Mouse (Mus musculus): ENCODE data around the gene Mrps25. TPM values are rescaled to one million over a fixed set of nuclear protein-coding genes. Genes with fewer than 3 reads are reported as not detected.

Mrps25 gene
- total RNA-seq (2022): 10 to 100 TPM; 44.6 to 59.2 (median 48.9) TPM

DNA sequence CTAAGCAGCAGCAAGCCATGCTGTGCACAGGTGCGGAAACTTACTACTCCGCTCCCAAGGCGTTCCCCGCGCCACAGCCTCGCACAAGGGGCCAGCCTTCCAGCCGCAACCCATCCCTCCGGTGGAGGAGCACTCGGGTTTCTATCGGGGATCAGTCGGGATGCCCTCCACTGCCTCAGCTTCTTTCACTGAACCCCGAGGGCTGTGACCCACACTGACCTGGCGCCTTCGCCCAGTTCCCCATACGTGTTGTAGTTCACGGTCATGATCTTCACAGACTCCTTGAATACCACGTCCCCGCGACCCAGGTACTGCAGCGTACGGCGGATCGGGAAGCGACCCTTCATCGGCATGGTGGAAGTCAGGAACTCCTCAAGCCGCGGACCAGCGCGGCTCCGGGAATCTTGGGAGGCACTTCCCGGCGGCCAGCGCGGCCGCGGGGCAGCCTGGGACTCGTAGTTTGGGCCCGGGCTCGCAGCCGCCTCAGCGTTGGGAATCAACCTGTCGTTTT lies at the start of gene Mrps25:
TSS of gene Mrps25 (minus strand) at position 413 of the 511 bp plus-strand sequence.
- DNase-seq (ENCODE audit: low spot score in 2 of 2): peak; percentile 52 to 62

DNA sequence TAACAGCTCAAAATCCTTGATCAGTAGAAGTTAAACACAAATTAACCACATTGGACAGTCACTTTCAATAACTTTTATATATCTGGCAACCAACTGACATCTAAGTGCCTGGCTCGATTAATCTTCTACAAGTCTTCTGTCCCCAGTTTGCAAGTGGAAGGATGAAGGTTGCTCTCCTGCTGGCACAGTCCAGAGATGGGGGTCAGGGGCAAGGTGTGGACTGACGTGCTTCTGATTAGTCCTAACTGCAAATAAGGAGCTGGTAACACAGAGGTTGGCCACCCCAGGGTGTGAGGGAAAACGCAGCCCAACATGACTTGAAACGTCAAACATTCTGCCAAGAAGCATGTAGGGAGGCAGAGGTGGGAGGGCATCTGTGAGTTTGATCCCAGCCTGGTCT lies 47.9 kb upstream of the Mrps25 start:
- no peak for DNase-seq (ENCODE audit: low spot score in 2 of 2)

DNA sequence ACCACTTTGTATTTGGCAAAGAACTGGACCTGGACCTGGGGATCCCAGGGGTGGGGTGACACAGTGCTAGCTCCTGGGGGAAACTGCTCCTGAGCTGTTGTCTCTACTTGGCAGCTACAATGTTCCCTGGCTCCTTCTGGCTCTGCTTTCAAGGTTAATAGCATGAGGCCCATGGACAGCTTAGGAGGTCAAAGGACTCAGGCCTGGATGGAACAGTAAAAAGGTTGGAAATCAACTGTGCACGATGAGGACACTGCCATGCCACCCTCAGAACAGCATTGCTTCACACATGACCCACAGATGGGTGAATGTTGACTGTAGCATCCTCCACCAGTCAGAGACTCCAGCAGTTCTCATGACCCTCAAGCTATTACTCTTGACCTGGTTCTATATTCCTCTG lies 47.5 kb upstream of the Mrps25 start:
- DNase-seq (ENCODE audit: low spot score in 2 of 2): no peak

DNA sequence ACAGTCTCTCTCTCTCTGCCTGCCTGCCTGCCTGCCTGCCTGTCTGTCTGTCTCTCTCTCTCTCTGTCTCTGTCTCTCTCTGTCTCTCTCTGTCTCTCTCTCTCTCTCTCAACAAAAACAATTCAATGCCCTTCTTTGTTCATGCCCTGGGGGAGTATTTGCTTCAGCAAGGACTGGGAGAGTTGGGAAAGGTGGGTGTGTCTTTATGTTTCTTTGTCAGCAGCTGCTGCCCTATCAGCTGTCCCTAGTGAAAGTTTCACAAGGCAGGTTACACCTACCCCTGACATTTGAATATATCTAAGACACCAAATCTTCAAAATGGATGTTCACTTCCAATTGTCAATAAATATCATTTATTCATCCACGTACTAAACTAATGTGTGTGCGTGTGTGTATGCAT lies 45.8 kb upstream of the Mrps25 start:
- DNase-seq (ENCODE audit: low spot score in 2 of 2): no peak

DNA sequence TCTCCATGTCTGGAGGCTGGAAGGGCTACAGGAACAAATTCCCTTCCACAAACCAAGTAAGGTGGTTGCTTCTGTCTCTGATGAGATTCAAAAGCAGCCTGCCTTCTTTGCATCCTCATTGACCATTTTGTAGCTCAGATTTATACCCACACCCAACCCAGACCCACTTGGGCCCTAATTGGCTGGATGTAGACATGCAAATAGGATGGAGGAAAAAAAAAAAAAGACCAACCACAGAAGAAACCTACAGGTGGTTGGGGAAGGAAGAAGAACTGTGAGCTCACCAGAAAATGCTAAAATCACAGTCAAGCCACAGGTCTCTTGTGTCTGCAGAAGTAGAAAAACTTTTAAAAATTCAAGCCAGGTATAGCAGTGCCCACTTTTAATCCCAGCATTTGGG lies 45.3 kb upstream of the Mrps25 start:
- DNase-seq (ENCODE audit: low spot score in 2 of 2): no peak

DNA sequence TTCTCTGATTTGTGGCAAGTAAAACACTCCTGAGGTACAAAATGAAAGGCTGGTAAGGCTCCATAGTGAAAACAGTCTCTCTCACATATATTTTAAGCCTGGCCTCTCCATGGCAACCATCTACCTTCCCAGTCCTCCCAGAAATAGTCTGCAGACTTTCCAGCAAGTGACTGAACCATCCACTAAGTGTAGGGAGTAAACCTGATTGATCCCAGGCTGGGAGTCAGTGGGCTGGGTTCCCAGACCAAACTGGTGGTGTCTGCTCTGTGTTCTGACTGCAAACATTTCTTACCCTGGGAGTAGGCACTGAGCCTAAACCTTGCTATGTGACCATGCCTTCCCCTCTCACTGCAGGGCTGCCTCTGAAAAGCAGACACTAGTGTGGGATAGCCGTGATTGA lies 41.1 kb upstream of the Mrps25 start:
- peak in 1 of 2 experiments; percentile 19 for DNase-seq (ENCODE audit: low spot score in 2 of 2)

DNA sequence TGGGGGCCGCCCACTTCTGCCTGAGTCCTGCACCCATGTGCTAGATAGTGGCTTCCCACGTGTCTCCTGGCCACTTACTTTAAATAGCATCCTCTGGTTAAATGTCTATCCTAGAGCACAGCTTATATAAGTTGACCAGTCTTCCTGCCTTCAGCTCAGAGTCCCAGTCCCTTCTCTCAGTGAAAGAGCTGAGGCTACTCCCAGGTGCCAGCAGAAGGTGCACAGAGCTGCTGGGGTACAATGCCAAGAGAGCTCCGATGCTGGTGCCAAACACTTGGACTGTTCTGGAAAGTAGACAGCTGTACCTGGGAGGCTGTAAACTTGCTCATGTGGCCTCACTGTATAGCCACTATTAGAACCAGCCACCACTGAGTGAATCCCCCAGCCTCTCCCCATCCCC lies 38.2 kb upstream of the Mrps25 start:
- no peak for DNase-seq (ENCODE audit: low spot score in 2 of 2)

DNA sequence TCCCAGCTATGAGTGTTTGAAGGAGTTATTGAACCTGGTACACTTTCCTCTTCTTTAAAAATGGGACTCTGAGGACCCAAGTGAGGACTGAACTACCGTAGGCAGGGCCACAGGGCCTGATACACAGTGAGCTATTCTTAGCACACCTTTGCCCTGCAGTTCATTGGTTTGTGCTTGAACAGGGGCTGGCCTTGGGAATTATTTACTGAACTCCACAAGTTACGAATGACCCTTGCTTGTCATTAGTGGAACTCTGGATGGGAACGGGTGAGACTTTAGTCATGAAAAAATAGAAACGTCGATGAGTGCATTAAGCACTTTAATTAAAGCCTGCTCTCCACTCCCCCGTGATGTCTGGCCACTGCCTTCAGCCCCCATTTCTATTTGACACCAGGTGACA lies 37.8 kb upstream of the Mrps25 start:
- no peak for DNase-seq (ENCODE audit: low spot score in 2 of 2)

DNA sequence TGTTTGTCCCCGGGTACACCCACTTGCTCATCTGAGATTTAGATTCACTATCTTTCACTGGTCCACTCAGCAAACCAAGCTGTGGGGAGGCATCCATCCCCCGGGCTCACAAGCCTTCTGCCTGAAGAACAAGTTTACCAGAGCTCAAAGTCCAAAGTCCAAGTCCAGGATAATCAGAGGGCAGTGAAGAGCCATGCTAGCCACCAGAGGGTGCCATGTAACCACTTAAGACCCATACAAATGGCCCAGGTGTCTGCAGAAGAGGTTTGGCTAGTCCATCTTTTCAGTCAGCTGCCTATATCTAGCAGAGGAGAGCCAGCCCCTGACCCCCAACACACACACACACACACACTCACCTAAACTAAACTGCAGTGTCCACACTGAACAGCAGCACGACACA lies 35.6 kb upstream of the Mrps25 start:
- no peak for DNase-seq (ENCODE audit: low spot score in 2 of 2)

DNA sequence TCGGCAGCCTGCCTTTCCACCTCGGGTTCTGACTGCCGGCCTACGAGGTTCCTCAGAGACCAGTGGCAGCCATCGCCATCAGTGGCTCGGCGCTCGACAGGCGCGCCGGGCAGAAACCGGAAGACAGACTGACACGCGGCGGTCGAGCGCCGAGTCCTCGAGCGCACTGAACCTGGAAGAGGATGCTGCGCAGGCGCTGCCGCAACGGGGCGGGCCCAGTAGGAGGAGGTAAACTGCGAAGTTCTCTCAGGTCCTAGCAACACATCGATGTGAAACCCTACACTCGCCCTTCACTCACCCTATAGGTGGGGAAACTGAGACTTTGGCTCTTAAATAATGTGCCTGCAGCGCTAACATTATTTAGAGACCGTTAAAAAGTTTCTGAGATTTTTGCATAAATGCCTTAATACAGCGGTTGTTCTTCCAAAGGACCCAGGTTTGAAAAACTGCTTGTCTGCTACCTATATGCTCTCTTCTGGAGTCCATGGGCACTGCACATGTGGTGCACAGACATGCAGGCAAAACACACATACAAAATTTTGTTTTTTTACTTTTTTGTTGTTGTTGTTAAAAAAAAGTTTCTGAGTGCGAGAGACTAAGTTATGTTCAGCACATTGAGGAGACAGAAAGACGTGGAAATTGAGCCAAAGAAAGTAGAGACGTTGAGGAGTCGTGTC lies 31.1 kb upstream of the Mrps25 start, which contains the start of gene Rbsn:
TSS of gene Rbsn (minus strand) at position 153 of the 677 bp plus-strand sequence.
- DNase-seq (ENCODE audit: low spot score in 2 of 2): peak; percentile 77 to 90

DNA sequence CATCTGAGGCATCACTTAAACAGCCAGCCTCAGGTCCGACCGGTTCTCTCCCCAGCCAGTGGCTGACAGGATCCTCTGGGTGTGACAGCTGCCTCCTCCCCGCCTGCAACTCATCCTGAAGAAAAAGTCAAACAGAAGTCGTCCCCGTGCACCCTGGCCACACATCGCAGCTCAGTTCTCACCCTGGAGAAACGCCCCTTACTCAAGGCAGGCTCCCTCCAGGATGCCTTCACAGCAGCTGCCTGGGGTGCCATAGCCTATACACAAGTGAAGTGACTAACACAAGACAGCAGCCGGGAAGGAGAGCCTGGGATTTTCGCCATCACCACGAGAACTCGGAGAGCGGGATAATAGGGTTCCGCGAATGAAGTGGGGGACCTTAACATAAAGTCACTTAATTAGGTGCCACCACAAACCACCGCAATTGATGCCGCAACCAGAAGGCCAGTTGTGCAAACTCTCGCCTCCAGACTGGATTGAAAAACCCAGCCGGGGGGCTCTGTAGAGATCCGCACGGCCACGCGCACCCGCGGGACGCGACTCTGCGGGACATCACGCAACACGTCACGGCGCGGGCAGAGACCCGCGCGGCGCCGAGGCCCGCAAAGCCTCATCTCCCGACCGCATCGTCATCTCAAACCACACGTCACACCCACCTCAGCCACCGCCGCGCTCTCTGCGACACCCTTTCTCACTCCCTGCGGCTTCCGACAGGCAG lies 30.4 kb upstream of the Mrps25 start:
- no peak for DNase-seq (ENCODE audit: low spot score in 2 of 2)

DNA sequence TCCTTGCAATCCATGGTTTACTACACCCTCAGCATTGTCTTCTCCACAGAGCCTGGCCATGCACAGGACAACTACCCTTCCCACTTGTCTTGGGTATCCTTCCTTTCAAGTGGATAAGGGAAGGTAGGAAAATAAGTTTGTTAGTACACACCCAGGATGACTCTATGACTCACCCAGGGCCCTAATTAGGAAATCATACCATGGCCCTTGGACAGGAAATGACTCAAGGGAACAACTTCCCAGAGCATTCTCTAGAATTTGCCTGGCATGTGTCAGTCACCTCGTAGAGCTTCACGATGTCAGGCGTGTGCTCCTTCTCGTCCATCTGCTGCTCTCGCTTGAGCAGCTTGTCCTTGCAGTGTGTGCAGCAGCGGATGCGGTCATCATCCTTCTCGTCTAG lies 15.6 kb upstream of the Mrps25 start:
- DNase-seq (ENCODE audit: low spot score in 2 of 2): no peak

DNA sequence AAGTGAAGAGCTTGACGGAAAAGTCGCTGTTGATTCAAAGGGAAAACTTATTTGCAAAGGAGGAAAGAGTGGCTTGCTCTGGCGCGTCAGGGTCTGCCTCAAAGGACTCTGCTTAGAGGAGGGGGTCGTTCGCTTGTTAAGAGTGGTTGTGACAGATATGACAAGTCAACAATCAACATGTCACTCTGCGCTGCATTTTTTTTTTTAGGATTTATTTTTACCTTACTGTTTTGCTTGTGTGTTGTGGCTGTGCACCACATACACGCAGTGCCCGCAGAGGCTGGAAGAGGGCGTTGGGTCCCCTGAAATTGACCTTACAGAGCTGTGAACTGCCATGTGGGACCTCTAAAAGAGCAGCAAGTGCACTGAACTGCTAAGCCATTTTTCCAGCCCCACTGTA lies 345 bp upstream of the Mrps25 start:
- DNase-seq (ENCODE audit: low spot score in 2 of 2): no peak

DNA sequence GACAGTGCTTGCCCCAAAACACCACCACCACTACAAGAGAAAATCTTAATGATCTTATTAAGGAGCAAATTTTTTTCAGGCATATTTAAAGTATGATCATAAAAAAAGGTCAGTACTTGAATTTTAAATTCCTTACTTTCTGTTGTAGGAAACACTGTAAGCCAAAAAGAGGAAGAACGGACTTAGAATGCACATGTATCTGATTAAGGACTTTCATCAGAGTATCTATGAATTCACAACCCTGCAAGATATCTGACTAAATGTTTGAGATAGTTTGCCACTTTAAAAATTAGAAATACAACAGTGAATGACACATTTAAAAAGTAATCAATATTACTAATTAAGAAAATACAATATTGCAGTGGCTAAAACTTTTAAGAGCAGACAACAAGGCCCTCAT lies 7.4 kb downstream of the Mrps25 start:
- DNase-seq (ENCODE audit: low spot score in 2 of 2): no peak

DNA sequence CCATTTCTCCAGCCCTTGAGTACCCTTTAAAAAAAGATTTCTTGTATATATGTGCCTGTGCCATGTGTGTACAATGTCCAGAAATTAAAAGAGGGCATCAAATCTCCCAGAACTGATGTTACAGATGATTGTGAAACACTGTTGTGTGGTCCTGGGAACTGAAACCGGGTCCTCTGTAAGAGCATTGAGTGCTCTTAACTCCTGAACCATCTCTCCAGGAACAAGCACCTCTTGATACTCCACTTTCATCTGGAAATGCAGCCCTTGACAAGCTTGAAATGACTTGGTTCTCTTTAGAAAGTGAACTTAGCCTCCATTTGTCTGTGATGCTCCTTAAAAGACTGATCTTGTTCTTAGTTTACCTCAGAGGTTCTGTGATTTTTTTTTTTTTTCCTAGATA lies 21.1 kb downstream of the Mrps25 start:
- DNase-seq (ENCODE audit: low spot score in 2 of 2): no peak

DNA sequence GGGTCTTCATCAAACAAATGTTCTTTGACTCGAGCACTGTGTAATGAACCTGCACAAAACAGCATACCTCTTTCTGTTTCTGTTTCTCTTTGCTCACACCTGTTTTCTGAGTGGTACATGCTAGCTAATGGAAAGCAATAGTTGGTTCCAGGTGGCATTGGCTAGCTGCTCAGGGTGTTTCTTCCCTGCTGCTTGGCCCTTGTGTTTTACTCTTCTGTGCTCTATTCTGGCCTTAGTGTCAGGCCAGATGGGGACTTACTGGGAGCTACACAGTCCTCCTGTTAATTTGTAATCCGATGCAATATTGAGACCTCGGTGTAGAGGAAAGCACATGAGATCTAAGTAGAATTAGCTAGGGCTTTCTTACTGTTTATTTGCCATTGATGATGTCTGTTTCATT lies 25.0 kb downstream of the Mrps25 start:
- DNase-seq (ENCODE audit: low spot score in 2 of 2): no peak

DNA sequence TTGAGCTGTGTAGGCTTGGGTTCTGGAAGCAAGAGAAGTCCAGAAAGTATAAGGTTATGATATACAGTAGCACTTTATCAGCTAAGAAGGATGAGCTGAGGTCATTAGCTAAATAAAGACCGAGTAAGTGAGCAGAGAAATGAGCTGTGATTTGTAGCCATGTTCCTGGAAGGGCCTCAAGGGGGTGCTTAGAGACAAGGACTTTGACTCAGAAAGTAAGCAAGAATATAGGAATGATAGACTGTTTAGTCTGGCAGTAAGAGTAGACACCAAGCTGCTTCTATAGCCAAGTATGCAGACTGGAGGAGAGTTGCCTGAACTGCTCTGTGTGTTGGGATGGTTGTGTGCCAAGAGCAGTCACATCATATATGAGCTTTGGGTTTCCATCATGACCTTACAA lies 30.1 kb downstream of the Mrps25 start:
- no peak for DNase-seq (ENCODE audit: low spot score in 2 of 2)

DNA sequence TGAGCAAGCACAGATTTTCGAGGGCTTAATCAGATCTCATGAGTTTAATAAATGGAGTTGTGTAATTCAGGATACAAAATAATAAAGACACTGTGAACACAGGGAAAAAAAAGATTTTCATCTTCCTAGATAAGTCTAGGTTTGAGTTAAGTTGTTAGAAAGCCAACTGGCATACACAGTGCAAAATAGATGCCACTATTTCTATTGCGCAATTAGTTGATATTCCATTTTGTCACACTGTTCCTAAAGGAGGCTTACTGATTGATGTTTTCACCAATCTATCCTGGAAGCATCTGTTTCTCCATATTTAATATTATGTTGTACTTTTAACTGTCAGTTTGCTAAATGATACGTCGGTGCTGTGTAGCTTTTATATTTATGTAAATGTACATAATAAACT lies 38.0 kb downstream of the Mrps25 start:
- no peak for DNase-seq (ENCODE audit: low spot score in 2 of 2)

DNA sequence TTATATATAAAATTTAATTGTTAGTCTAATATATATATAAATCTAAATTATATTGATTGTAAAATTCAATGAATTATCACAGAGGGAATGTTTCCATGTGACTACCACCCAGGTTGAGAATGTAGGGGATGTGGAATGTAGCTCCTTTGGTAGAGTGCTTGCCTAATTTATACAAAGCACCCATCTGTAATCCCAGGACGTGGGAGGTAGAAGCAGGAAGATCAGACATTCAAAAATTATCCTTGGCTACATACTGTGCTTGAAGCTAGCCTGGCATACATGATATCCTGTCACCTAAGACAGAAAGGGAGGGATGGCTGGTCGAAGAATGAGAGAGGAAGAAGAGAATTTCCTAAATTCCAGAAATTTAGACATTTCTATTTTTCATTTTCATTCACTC lies 47.5 kb downstream of the Mrps25 start:
- peak in 1 of 2 experiments; percentile 41 for DNase-seq (ENCODE audit: low spot score in 2 of 2)

DNA sequence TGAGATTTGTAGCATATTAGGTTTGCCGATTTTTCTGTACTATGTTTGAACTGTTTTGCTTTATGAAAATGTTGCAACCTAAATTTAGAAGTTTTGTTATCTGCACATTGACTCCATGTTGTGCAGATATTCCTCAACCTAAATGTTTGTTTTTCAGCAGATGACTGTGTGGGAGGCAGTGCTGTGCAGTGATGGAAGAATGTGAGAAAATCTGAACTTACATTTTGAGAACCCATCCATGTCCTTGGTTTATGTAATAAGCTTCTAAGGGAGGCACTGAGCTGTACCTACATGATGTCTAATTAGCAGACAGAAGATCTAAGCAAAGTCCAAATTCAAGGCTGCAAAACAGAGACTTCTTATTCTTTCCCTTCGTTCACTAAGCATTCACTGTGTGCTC lies 50.2 kb downstream of the Mrps25 start:
- DNase-seq (ENCODE audit: low spot score in 2 of 2): no peak

DNA sequence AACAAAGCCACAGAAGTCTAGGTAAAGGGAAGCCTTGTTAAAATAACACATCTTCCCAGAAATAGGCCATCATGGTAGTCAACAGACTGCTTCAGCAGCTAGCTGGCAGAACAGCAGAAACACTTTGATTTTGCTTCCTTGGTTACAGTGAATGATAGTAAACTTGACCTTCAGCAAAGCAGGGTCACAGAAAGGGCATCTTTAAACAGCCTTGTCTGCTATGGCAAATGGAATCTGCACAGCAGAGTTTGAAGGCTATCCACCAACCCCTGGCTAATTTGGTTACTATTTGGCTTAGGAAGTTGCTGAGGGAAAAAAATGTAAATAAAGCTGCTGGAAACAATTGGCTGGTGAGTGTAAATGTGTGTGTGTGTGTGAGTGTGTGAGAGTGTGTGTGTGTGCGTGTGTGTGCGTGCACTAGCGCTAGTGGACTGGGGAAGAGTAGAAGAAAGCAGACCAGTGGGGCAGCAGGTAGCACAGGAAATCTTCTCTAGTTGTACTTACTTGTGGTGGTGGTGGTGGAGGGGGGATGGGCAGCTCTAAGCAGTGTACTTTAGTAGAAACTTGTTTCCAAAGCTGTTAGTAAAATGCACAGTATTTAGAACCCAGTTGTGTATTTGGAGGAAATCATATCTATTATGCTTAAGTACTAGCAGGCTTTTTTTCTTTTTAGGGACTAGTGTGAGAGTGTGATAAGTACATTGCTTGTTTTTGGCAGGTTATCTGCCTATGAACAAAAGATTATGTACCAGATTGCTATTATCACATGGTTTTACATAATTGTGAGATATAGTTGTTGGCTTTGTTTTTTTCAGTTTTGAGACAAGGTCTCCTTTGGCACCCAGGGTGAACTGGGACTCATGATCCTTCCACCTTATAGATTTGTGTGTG lies 51.6 kb downstream of the Mrps25 start:
- DNase-seq (ENCODE audit: low spot score in 2 of 2): no peak

DNA sequence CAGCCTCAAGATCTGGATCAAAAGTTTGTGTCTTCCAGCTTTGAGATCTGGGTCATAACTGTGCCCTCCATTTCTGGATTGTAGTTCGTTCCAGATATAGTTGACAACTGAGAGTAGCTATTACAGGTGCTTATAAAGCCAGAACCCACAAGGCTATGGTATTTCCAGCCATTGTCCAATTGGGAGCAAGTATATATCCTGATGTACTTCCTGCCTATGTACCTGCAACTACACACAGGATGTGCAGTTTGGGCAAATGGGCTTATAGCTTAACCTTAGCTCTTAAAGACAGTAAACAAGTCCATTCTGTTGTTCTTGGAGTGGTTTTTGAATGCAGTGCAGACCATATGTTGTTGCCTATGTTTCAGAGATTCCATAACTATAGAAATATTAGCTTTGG lies 52.4 kb downstream of the Mrps25 start:
- DNase-seq (ENCODE audit: low spot score in 2 of 2): no peak
